Mouse (Mus musculus): ENCODE results near the gene Zfp954.
A peak's percentile ranks its signal among the peaks of the same experiment; 100 is the strongest.
"Not testable (repeated sequence)": the region's sequence is repeated elsewhere in the genome, so short reads cannot be mapped to it uniquely, and the experiment has no call there.

Gene Zfp954

DNA sequence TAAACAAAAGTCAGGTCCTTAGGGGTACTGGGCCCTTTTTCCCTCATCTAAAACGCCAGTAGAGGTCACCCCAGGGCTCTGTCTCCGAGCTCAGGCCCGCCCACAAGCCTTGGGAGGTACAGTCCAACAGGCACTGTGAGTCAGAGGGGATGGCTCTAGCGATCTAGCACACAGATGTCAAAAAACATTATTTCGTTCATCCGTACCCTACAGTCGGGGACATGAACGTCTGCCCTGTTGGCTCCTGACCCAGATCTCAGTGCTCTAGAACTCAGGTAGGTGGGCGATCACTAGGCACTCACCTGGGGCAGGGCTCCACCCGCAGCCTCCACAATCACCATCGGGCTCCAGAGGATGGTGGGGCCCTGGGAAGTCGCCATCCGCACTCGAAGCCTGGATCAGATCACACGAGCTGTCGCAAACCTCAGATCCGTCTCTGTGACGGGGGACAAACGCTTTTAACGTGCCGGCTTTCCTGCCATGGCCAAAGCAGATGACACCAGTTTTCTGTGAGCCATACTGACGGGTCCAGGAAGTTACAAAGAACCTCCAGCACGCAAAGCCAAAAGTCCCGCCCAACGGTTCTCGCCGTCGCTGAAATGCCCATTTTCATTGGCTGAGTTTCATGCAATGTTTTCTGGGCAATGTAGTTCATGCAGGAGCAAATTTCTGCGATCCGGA is at the start of gene Zfp954:
Gene Zfp954, minus strand, starts transcription at position 568 of the 681 bp plus-strand sequence.
- DNase-seq (ENCODE audit: low read depth): peak; percentile 91

DNA sequence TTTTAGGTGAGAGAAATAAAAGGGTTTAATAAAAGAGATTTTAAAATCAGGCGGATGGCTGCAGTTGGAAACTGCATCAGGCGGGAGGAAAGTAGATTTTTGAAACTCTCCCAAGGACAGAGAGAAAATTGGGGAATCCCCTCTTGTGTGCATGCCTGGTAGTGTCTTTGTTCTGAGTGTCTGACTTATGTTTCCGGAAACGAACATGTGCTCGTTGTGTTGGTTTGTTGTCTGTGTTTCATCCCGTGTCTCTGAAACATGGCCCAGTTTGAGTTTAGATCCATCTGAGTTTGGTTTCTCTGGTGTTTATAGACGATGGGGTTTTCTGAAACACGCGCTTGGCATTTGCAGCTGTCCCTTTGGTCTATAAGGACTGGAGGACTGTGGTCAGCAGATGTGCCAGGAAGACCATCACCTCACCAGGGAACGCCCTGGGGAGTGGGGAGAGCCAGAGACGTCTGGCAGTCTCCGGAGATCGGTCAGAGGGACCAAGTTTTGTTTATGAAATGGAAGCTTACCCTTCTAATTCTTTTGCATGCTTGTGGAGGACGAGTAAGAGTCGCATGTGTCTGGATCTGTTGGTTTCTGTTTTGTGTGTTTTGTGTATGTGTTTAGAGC is 24.8 kb upstream of the Zfp954 start:
- DNase-seq (ENCODE audit: low read depth): no peak

DNA sequence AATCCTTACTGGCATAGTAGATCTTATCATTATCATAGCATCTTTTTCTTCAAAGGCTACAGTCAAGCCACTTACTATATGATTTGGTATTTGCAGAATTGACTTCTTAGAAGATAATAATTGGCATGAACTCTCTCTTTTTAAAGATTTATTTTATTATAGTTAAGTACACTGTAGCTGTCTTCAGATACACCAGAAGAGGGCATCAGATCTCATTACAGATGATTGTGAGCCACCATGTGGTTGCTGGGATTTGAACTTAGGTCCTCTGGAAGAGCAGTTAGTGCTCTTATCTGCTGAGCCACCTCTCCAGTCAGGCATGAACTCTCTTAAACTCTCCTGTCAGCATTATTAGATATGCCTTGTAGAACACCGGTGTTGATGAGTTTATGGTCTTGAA is 22.9 kb upstream of the Zfp954 start:
- no peak for DNase-seq (ENCODE audit: low read depth)

DNA sequence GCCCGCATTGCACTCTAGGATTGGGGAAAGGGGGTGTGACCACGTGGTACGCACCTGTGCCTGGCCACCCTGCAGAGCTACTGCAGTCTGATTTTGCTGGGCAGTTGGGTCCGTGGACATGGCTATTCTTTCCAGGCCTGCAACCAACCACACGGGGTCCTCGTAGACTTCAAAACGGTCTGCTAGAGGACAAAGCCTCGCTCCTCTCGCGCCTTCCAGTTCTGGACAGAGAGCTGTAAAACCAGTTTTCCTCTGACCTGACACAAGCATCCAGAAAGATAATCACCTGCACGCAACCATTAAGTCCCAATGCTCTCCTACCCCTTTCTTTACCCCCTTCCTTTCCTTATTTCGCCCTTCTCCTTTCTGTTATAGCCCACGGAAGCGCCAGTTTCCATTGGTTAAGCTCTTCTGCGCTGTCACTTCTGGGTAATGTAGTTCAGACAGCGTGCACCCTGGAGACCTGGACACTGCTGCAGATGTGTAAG is 15.1 kb upstream of the Zfp954 start, which contains the start of gene Zfp773:
Gene Zfp773, minus strand, starts transcription at position 377 of the 488 bp plus-strand sequence.
- DNase-seq (ENCODE audit: low read depth): peak; percentile 20

DNA sequence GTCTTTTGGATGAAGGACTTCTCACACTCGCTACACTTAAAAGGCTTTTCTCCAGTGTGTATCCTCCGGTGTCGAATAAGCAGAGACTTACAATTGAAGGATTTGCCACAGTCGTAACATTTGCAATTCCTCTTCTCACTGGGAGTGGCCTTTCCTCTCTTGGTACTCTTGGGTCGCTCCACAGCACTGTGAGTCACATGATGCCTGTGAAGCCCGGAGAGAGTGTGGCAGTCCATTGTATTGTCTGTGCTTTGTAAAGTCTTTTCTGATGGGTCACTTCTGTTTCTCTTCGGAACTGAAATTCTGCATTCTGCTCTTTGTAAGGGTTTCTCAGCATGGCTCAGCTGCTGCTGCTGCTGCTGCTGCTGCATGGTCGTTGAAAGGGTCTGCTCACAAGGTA is 11.5 kb upstream of the Zfp954 start:
- DNase-seq (ENCODE audit: low read depth): no peak

DNA sequence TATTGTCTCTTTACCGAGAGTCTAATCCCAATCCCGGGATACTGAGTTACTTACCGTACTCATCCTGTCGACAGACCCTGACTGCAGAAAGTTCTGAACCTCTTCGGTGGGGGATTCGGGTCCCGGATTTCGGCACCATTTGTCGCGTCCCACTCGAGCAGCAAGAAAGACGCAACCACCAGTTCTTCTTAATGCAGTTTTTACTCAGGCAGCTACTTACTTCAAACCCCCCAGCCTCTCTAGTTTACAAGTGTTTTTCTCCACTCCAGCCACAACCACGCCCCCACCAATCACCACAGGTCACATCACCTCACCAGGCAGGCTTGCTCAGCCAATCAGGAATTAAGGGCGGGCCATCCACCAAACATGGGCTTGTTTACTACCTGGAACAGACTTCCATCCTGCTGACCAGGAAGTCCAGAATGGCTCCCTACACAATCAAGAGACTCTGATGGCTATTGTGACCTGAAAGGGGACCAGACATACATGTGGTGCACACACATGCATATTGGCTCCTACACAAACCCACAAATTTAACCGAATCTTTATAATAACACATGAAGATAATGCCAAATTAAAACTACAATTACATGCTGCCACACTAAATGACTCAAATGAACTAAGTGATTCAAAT is 9.3 kb upstream of the Zfp954 start:
- DNase-seq (ENCODE audit: low read depth): not testable (repeated sequence)

DNA sequence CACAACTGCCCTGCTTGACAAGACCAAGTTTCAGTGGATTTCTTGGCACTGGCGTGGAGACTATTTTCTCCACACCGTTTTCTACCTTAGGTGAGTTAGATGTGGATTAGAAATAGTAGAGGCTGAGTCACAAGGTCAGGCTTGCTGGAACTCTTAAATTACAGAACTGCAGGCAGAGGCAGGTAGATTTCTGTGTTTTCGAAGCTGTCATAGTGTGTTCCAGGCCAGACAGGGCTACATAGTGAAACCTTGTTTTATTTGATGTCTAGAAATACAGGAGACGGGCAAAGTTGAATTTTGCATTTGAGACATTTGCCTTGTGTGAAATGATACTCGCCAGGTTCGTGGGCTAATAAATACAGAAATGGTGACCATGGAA is 303 bp upstream of the Zfp954 start:
- no peak for DNase-seq (ENCODE audit: low read depth)

DNA sequence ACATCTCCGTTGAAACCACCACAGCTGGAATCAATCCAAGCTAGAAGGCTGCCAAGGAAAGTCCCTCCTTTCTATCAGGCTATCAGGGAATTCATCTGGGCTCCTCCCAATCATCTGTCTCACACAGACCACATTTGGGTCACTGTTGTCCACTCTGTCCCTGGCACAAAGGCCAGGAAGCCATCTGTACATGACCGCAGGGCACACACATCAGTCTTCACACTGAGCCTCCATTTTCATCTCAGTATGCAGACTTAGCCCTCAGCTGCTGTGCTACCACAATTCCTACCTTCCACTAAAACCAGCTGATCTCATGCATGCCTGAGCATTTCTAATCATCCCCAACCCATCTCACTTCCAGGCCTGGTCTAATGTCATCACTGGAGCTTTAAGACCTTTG is 2.8 kb downstream of the Zfp954 start:
- no peak for DNase-seq (ENCODE audit: low read depth)

DNA sequence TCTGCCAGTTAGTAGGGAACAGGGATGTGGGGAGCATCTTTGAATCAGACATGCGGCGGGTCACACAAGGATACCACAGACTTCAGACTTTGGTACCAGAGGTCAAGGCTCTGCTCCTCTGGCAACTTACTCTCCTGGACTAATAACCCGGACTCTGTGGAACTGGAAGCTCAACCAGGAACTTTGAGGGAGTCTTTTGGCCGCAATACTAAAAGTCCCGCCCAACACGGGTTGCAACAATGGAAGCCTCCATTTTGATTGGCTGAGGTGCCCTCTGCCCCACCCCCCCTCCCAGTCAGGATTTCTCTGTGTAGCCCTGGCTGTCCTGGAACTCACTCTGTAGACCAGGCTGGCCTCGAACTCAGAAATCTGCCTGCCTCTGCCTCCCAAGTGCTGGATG is 12.8 kb downstream of the Zfp954 start:
- no peak for DNase-seq (ENCODE audit: low read depth)

Data from 416B (cell line).